Mouse (Mus musculus) olfactory bulb, adult 2 months (tissue): ENCODE results near the gene Arhgap30.

Experiments used
- CTCF ChIP-seq: fragments of 200-500 bp; IDR thresholded peaks from 2 replicates; pipeline ENCODE4 v1.5.1; 2012; ENCODE audit warnings: low read depth, mild to moderate bottlenecking, low read length, moderate library complexity; ENCODE audit not compliant: insufficient read depth
- POLR2A ChIP-seq: fragments of 200-500 bp; IDR thresholded peaks from 2 replicates; pipeline ENCODE4 v1.6.1; 2012; ENCODE audit warnings: mild to moderate bottlenecking, low read depth, low read length, moderate library complexity; ENCODE audit not compliant: insufficient read depth

DNA sequence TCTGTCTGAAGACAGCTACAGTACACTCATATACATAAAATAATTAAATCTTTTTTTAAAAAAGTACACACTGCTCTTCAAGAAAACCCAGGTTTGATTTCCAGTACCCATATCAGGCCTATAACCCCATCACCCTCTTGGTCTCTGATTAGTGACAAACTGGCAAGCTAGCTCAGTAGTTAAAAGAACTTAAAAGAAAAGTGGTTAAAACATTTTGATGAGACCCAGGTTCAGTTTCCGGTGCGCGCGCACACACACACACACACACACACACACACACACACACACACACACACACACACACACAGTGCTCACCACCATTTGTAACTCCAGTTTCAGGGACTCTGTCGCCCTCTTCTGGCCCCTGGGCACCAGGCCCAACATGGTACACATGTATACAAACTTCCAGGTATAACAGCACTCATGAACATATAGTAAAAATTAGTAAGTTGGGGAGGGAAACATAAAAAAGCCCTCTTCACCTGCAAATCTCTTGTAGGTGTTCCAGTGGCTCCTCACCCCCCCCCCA, 32.9 kb upstream of the Arhgap30 start:
- TF ChIP-seq CTCF (no peak), POLR2A (no peak)
